Mouse (Mus musculus): Measurements from ENCODE around the gene Dpf3.

GRCm38 (mm10) chr12:83488211-83488941 lies 860 bp upstream of the Dpf3 start:
- TF ChIP-seq EP300 (IDR thresholded peaks at IDR 0.05) (no peak), CTCF (IDR thresholded peaks at IDR 0.05) (no peak)
